Mouse (Mus musculus) activated CD4-positive, CD25-positive, alpha-beta regulatory T cell, adult 9 weeks (primary cell): ENCODE data around the gene Csta1. TPM values are rescaled to one million over a fixed set of nuclear protein-coding genes. Genes with fewer than 3 reads are reported as not detected.

Experiments used
- polyA plus RNA-seq: library from polyadenylated mRNA; unstranded; fragments of 100-300 nt; shearing (Covaris generic); gene quantifications from one replicate; pipeline ENCODE4 v1.2.1, GENCODE M21; 2017

Csta1 gene
- not detected for polyA plus RNA-seq

DNA sequence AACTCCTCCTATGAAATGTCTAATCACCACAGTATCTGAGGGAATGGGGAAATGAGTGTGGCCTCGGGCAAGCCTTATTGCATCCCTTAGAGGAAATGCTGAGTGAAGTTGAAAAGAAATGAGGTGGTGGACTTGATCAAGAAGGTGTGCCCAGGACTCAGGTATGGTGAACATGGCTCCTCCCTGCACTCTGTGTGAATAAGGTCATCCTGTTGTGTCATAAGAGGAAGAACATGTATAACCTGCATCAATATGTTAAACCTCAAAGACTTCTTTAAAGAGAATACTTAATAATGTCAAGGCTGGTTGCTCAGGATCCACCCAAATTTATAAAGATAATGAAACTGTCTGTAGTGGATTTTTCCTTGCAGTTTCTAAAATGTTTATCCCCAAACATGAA lies at the start of gene Csta1:
Csta1 (minus strand) TSS at position 101 of the 400 bp plus-strand sequence.

DNA sequence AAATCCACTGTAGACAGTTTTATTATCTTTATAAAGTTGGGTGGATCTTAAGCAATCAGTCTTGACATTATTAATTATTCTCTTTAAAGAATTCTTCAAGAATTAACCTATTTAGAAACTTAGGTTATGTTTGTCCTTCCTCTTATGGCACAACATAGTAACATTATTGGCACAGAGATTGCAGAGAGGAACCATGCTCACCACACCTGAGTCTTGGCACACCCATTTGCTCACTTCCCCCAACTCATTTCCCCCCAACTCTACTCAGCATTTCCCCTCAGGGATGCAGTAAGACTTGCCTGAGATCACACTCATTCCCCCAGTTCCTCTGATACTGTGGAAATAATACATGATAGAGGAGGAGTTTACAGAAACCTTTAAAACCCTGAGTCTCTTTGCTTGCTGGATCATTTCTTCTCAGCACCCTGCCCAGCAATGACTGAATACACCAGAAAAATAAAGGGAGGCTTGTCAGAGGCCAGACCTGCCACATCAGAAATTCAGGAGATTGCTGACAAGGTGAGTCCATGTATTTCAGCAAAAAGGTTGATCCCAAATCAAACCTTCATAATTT lies 25.4 kb upstream of the Csta1 start, which contains the start of gene Stfa2l1:
Stfa2l1 (plus strand) TSS at position 410 of the 574 bp plus-strand sequence.

DNA sequence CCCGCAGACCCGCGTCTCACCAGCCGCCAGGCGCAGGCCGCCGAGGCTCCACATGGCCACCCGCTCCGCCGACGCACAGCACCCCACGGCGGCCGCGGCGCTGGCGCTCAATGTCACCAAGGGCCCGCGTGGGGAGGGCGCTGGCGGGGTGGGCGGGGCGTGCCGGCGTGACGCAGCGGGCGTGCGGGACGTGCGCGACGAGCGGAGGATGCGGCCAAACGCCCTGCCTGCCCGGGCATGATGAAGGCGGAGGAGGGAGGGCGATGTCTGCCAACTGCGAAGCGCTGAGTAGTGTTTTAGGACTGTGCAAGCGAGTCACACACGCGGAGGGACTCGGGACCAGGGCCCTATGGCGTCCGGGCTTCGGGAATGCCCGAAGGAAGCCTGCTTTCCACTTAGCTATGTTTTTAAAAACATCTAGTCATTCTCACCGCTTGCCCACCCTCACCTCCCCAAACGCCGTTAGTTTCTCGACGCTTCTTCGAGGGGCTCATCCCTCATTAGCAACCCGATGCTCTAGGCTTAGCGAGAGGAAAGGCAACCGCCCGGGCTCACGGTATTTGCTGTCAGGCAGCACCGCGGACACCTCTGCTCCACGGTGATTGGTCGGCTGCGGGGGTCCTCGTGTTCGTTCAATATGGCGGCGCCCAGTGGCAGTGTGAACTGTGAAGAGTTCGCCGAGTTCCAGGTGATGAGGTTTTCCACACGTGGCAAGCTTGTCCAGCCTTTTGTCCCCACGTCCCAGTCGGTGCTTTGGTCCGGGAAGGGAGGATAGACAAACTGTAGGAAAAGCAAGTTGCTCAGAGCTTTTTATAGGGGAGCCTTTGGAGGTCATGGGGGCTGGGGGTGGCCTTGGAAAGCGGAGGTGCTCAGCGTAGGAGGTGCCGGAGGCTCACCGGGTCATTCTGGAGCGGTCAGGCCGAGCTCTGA lies 59.3 kb downstream of the Csta1 start, which contains the start of the genes Fam162a and Ccdc58:
Fam162a (minus strand) TSS at position 145 of the 930 bp plus-strand sequence.
Ccdc58 (plus strand) TSS at position 236 of the 930 bp plus-strand sequence.

Other genes starting within 250 kb of the Csta1 start
- 118 TPM for gene Parp9, start 192.8 kb downstream of the Csta1 start, polyA plus RNA-seq
- 110 TPM for gene Dtx3l, start 192.1 kb downstream of the Csta1 start, polyA plus RNA-seq
- gene Kpna1, start 152.5 kb downstream of the Csta1 start, polyA plus RNA-seq = 71.8 TPM
- 5.0 TPM for gene Wdr5b, start 90.1 kb downstream of the Csta1 start, polyA plus RNA-seq
- 127 TPM for gene Fam162a, start 59.6 kb downstream of the Csta1 start, polyA plus RNA-seq
- gene Ccdc58, start 59.6 kb downstream of the Csta1 start, polyA plus RNA-seq = 43.7 TPM
- gene Stfa2l1, start 25.6 kb upstream of the Csta1 start, polyA plus RNA-seq = not detected
- gene Gm5483, start 53.0 kb upstream of the Csta1 start, polyA plus RNA-seq = not detected
- not detected for gene Gm5416, start 79.2 kb upstream of the Csta1 start, polyA plus RNA-seq
- 0.89 TPM for gene 2010005H15Rik, start 90.2 kb upstream of the Csta1 start, polyA plus RNA-seq
- not detected for gene Stfa1, start 145.7 kb upstream of the Csta1 start, polyA plus RNA-seq
- gene BC117090, start 203.1 kb upstream of the Csta1 start, polyA plus RNA-seq = not detected
- gene BC100530, start 236.5 kb upstream of the Csta1 start, polyA plus RNA-seq = not detected